Mouse (Mus musculus) bone marrow, adult 2 months (tissue): ENCODE data around the gene Prune1.

Source experiments
- CTCF ChIP-seq: fragments of 200-500 bp; IDR thresholded peaks from 2 replicates; pipeline ENCODE4 v1.5.1; 2011; ENCODE audit warnings: low read length, control low read depth; ENCODE audit not compliant: control insufficient read depth, insufficient read depth
- POLR2A ChIP-seq: fragments of 200-500 bp; IDR thresholded peaks from 2 replicates; pipeline ENCODE4 v1.6.1; 2011; ENCODE audit warnings: low read depth, mild to moderate bottlenecking, control low read depth, low read length, borderline replicate concordance; ENCODE audit not compliant: control insufficient read depth

DNA sequence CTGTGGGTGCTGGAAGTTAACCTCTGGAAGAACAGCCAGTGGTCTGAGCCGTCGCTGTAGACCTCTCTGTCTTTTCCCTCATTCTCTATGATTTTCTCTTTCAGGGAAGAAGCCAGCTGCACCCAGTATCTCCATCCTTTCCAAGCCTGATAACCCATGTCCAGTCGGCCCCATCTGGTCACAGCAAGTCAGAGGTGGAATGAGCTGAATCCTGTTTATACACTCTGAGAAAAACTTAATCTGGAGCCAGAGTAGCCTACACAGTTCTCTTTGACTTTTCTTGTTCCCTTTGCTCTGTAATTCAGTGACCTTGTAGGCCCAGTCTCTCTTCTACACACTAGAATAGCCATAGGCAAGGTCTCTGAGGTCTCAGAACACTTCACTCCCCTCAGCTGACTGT is 5.7 kb upstream of the Prune1 start:
- TF ChIP-seq POLR2A (no peak), CTCF (no peak)
